Comparison of ENCODE assay signal across 8 mouse cellular contexts in the genomic region with DNA sequence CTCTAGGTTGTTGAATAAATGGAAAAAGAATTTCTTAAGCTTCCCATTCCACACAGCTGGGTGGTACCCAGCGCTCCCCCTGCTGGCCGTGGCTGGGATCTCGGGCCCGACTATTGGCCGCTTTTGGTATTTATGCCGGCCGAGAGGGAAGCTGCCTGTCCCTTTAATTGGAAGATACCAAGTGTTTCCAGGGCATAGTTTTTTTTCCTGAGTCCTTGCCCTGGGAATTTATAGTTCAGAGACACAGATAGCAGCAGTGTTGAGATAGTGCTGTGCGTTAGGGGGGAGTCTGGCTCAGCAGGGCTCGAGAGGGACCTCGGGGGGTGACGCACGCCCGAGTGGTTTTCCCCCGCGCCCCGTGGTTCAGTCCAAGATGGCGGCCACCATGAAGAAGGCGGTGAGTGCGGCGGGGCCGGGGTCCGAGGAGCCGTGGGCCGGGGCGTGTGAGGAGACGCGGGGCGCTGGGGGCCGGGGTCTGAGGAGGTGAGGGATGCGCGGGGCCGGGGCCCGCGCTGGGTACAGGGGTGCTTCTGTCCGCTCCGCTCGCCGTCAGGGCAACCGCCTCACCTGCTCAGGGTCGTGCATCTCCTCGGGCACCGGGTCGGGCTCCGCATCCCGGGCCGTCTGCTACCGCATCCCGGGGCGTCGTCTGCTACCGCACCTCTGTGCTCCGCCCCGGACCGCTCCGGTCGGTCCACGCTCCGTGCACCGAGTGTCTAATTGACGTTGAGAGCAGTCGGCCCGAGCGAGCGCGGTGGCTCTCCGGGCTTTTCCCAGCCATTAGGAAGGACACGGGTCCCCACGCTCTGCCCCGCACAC. TPM values are rescaled to one million over a fixed set of nuclear protein-coding genes. Genes with fewer than 3 reads are reported as not detected.
DNase-seq lines count a peak whose midpoint lies in the region; ATAC-seq and TF ChIP-seq lines count a peak whose summit lies in the region.

No protein-coding gene starts in this region.

- peaks cover 15% of the 10 kb centered on the region for H3K27me3 ChIP-seq in heart, embryonic 11.5 days (ENCODE audit: control insufficient read depth, insufficient read depth, low read length)
- H3K27me3 ChIP-seq in kidney, embryonic 16.5 days (ENCODE audit: insufficient read depth, low read length): no peaks in the 10 kb centered on the region
- no peaks in the 10 kb centered on the region; the same call in 1 of the 2 replicates for H3K27me3 ChIP-seq in liver, adult 2 months (ENCODE audit: control insufficient read depth, insufficient read depth, low read length)
- H3K27me3 ChIP-seq in myocyte (ENCODE audit: control insufficient read depth, insufficient read depth, insufficient read length): no peaks in the 10 kb centered on the region
- no peaks in the 10 kb centered on the region for H3K27me3 ChIP-seq in splenic B cell, adult 2 months (ENCODE audit: control insufficient read depth, insufficient read depth, low read length, poor library complexity, severe bottlenecking)

- H3K4me1 ChIP-seq in bone marrow macrophage, adult 2 months (ENCODE audit: control insufficient read depth, insufficient read depth, low read length): peaks cover 8% of the 10 kb centered on the region; the same call in 1 of the 2 replicates
- peaks cover 6% of the 10 kb centered on the region; the same call in 1 of the 2 replicates for H3K4me1 ChIP-seq in embryonic fibroblast, embryonic 13.5 days (ENCODE audit: control insufficient read depth, insufficient read depth, low read length)
- peaks cover 16% of the 10 kb centered on the region for H3K4me1 ChIP-seq in heart, embryonic 11.5 days (ENCODE audit: control insufficient read depth, insufficient read depth, low read length)
- H3K4me1 ChIP-seq in kidney, embryonic 16.5 days (ENCODE audit: insufficient read depth, low read length): peaks cover 21% of the 10 kb centered on the region
- H3K4me1 ChIP-seq in liver, adult 2 months (ENCODE audit: control insufficient read depth, insufficient read depth, low read length): peaks cover 4% of the 10 kb centered on the region; the same call in 1 of the 2 replicates

- H3K27ac ChIP-seq in bone marrow macrophage, adult 2 months (ENCODE audit: insufficient read depth, low read depth, low read length): peak overlapping the region; percentile 85
- peak overlapping the region; percentile 47 for H3K27ac ChIP-seq in embryonic fibroblast, embryonic 13.5 days (ENCODE audit: insufficient read depth, low read length)
- peak overlapping the region; percentile 76 for H3K27ac ChIP-seq in heart, embryonic 11.5 days (ENCODE audit: low read depth, low read length)
- H3K27ac ChIP-seq in kidney, embryonic 16.5 days (ENCODE audit: low read length): peak overlapping the region; percentile 45; the same call in 1 of the 2 replicates
- peak overlapping the region; percentile 99 for H3K27ac ChIP-seq in liver, adult 2 months (replicated peaks; ENCODE audit: insufficient read depth, low read depth, low read length)

- no peak for TF ChIP-seq POLR2A in bone marrow macrophage, adult 2 months (IDR thresholded peaks at IDR 0.05; ENCODE audit: borderline replicate concordance, low read depth, low read length)
- TF ChIP-seq POLR2A in embryonic fibroblast, embryonic 13.5 days (IDR thresholded peaks at IDR 0.05; ENCODE audit: low read depth, low read length): peak; percentile 58
- peak; percentile 47; the same call in 1 of the 2 replicates for TF ChIP-seq POLR2A in liver, adult 2 months (IDR thresholded peaks at IDR 0.05; ENCODE audit: extremely low read depth, insufficient read depth, low read length)
- TF ChIP-seq POLR2A in myocyte (IDR thresholded peaks at IDR 0.05; ENCODE audit: insufficient read length, low read depth): peak; percentile 69

- peak; percentile 92 for DNase-seq in A20 (ENCODE audit: low read depth, low spot score)
- DNase-seq in liver, adult 2 months (ENCODE audit: extremely low read depth, low read depth, low spot score): peak; percentile 72
- DNase-seq in splenic B cell, adult 2 months (ENCODE audit: low read depth, low spot score): peak; percentile 92

- peak overlapping the region; percentile 88 for H3K4me3 ChIP-seq in bone marrow macrophage, adult 2 months (ENCODE audit: insufficient read depth, low read length)
- peak overlapping the region; percentile 85 for H3K4me3 ChIP-seq in embryonic fibroblast, embryonic 13.5 days (ENCODE audit: insufficient read depth, low read length)
- peak overlapping the region; percentile 65 for H3K4me3 ChIP-seq in heart, embryonic 11.5 days (ENCODE audit: low read depth, low read length)
- peak overlapping the region; percentile 97 for H3K4me3 ChIP-seq in kidney, embryonic 16.5 days (ENCODE audit: low read length)
- H3K4me3 ChIP-seq in liver, adult 2 months (ENCODE audit: insufficient read depth, low read depth, low read length): peak overlapping the region; percentile 99
- H3K4me3 ChIP-seq in myocyte: peak overlapping the region; percentile 63

- no peaks in the 10 kb centered on the region for H3K9me3 ChIP-seq in heart, embryonic 11.5 days (replicated peaks; ENCODE audit: control insufficient read depth, low read length)
- no peaks in the 10 kb centered on the region for H3K9me3 ChIP-seq in kidney, embryonic 16.5 days (ENCODE audit: low read length)

- H3K9ac ChIP-seq in heart, embryonic 11.5 days (ENCODE audit: low read depth, low read length): peak overlapping the region; percentile 90
- peak overlapping the region; percentile 95 for H3K9ac ChIP-seq in kidney, embryonic 16.5 days (replicated peaks; ENCODE audit: low read length)
- peak overlapping the region; percentile 99 for H3K9ac ChIP-seq in liver, adult 2 months (ENCODE audit: low read depth, low read length)

- peaks cover 3% of the 10 kb centered on the region; the same call in 1 of the 2 replicates for H3K36me3 ChIP-seq in heart, embryonic 11.5 days (ENCODE audit: control insufficient read depth, insufficient read depth, low read length)
- peaks cover 7% of the 10 kb centered on the region; the same call in 1 of the 2 replicates for H3K36me3 ChIP-seq in kidney, embryonic 16.5 days (ENCODE audit: insufficient read depth, low read length)
- H3K36me3 ChIP-seq in liver, adult 2 months (ENCODE audit: control insufficient read depth, insufficient read depth, low read length): peaks cover 2% of the 10 kb centered on the region; the same call in 1 of the 2 replicates
- no peaks in the 10 kb centered on the region for H3K36me3 ChIP-seq in myocyte (ENCODE audit: control insufficient read depth, insufficient read depth)
- no peaks in the 10 kb centered on the region; the same call in 1 of the 2 replicates for H3K36me3 ChIP-seq in splenic B cell, adult 2 months (ENCODE audit: control insufficient read depth, insufficient read depth, low read length, poor library complexity, severe bottlenecking)

- under 1% methylated on average over 53 of the region's 69 CpGs for WGBS in heart, embryonic 11.5 days (ENCODE audit: insufficient replicate concordance)
- WGBS in kidney, embryonic 16.5 days: under 1% methylated on average over 61 of the region's 69 CpGs
- under 1% methylated on average over 68 of the region's 69 CpGs for WGBS in liver, adult 2 months

- H3ac ChIP-seq in myocyte (ENCODE audit: control insufficient read depth, insufficient read length): peak overlapping the region; percentile 44

- H3K4me2 ChIP-seq in heart, embryonic 11.5 days: peak overlapping the region; percentile 85
- peak overlapping the region; percentile 81 for H3K4me2 ChIP-seq in kidney, embryonic 16.5 days (replicated peaks; ENCODE audit: low read depth, low read length)
- H3K4me2 ChIP-seq in myocyte (ENCODE audit: low read depth): peak overlapping the region; percentile 96

- H3K79me2 ChIP-seq in liver, adult 2 months (ENCODE audit: control insufficient read depth, insufficient read depth, low read length): peaks cover 10% of the 10 kb centered on the region; the same call in 1 of the 2 replicates
- peaks cover 28% of the 10 kb centered on the region for H3K79me2 ChIP-seq in myocyte (ENCODE audit: control insufficient read depth, insufficient read depth)

- peak; percentile 77 for ATAC-seq in heart, embryonic 11.5 days (replicated peaks; ENCODE audit: insufficient number of reproducible peaks, low FRiP score, low TSS enrichment)
- ATAC-seq in kidney, embryonic 16.5 days (ENCODE audit: low FRiP score, low TSS enrichment): peak; percentile 74

- TF ChIP-seq CTCF in bone marrow macrophage, adult 2 months (IDR thresholded peaks at IDR 0.05; ENCODE audit: low read depth, low read length): peak; percentile 74
- TF ChIP-seq CTCF in embryonic fibroblast, embryonic 13.5 days (IDR thresholded peaks at IDR 0.05; ENCODE audit: borderline replicate concordance, insufficient read depth, low read length): peak; percentile 52
- TF ChIP-seq CTCF in liver, adult 2 months (IDR thresholded peaks at IDR 0.05; ENCODE audit: low read depth, low read length): peak; percentile 96

TF ChIP-seq in myocyte, 11 proteins besides CTCF, POLR2A, EP300 and RAD21:
- TF ChIP-seq MAX (IDR thresholded peaks at IDR 0.05; ENCODE audit: low read depth): no peak
- TF ChIP-seq MYOG (IDR thresholded peaks at IDR 0.05; ENCODE audit: control insufficient read depth in 1 of 3, insufficient read depth in 1 of 3, insufficient read length in 2 of 3, low read depth in 2 of 3): peak in 1 of 3 experiments; percentile 9
TF ChIP-seq in myocyte: peak in this region for 1.

RNA-seq across cellular contexts. Expression of gene Cyp24a1, which starts 14.3 kb away (rescaled TPM):
- polyA plus RNA-seq in bone marrow macrophage, adult 2 months (2012; ENCODE audit: insufficient read depth, insufficient read length, missing spikeins): not detected in 2 replicates
- not detected in 2 replicates for polyA plus RNA-seq in embryonic fibroblast, embryonic 13.5 days (2011; ENCODE audit: insufficient read length, low read depth, missing spikeins)
- polyA plus RNA-seq in heart, embryonic 11.5 days (2014; fragmentation: Nextera tagmentation; extraction: Ambion mirVana): not detected in 2 replicates
- polyA plus RNA-seq in kidney, embryonic 16.5 days (2015; fragmentation: Nextera tagmentation; extraction: Ambion mirVana): 3.2 and 4.0 TPM in 2 replicates
- total RNA-seq in liver, adult 2 months (2014; rRNA removed): not detected in 2 replicates
- polyA plus RNA-seq in liver, adult 2 months (2012; rRNA removed): not detected in 2 replicates
- polyA plus RNA-seq in myocyte (2012; fragmentation: generic; extraction: Trizol): 0.01 TPM

RNA-seq across cellular contexts. Expression of gene Pfdn4, which starts 15.1 kb away (rescaled TPM):
- polyA plus RNA-seq in bone marrow macrophage, adult 2 months (2012; ENCODE audit: insufficient read depth, insufficient read length, missing spikeins): 38.1 and 49.7 TPM in 2 replicates
- polyA plus RNA-seq in embryonic fibroblast, embryonic 13.5 days (2011; ENCODE audit: insufficient read length, low read depth, missing spikeins): 111 and 137 TPM in 2 replicates
- 54.3 and 61.3 TPM in 2 replicates for polyA plus RNA-seq in heart, embryonic 11.5 days (2014; fragmentation: Nextera tagmentation; extraction: Ambion mirVana)
- 56.4 and 74.0 TPM in 2 replicates for polyA plus RNA-seq in kidney, embryonic 16.5 days (2015; fragmentation: Nextera tagmentation; extraction: Ambion mirVana)
- total RNA-seq in liver, adult 2 months (2014; rRNA removed): 5.4 and 10.6 TPM in 2 replicates
- polyA plus RNA-seq in liver, adult 2 months (2012; rRNA removed): 1.4 and 1.8 TPM in 2 replicates
- 34.0 TPM for polyA plus RNA-seq in myocyte (2012; fragmentation: generic; extraction: Trizol)

Comparison
In these comparisons a context has a peak if more than half of its experiments do, and no peak if none do; other contexts are left out.
1. Peak in every context shown above with its lines: DNase-seq, ATAC-seq, H3K4me3 ChIP-seq and H3K27ac ChIP-seq.
2. H3K27ac ChIP-seq: peak in every context shown above with its lines; median percentile 99 in liver, adult 2 months; 85 in bone marrow macrophage, adult 2 months; 76 in heart, embryonic 11.5 days; 47 in embryonic fibroblast, embryonic 13.5 days; 45 in kidney, embryonic 16.5 days.
3. RNA of gene Pfdn4, which starts 15.1 kb away (polyA plus RNA-seq): 111 to 137 TPM in embryonic fibroblast, embryonic 13.5 days, 54.3 to 61.3 TPM in heart, embryonic 11.5 days, 56.4 to 74.0 TPM in kidney, embryonic 16.5 days, 38.1 to 49.7 TPM in bone marrow macrophage, adult 2 months and 34.0 TPM in myocyte (single experiment); 1.4 to 1.8 TPM in liver, adult 2 months; every median in the first group is over 10 times any median in the second.